Mouse (Mus musculus): ENCODE measurements around the gene Nmd3. TPM values are rescaled to one million over a fixed set of nuclear protein-coding genes. Genes with fewer than 3 reads are reported as not detected.

The Nmd3 gene
- total and polyA plus RNA-seq, 3 experiments = 21.4 to 44.8 (median 37.3) TPM

- no peaks in the 10 kb centered on the region for H3K27me3 ChIP-seq (ENCODE audit: control insufficient read depth, insufficient read depth, low read length)
Observed at GRCm38 (mm10) chr3:69756499-69756898, 34.7 kb downstream of the Nmd3 start.

DNA sequence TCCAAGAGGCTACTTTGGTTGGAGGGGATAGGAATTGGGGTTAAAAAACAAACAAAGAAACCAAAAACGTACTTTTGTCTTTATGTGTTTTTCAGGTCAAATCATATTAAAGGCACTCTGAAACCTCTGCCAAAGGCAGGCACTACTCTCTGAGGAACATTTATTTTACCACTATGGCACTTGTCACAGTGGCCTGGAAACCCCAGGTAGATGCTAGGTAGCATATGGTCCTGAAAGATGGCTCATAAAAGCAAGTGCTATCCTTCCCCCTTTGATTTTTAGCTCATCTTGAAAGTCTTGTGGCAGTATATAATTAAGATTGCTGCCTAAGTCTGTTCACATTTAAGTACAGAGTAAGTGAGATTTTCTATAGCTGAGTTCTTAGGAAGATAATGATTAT lies 35.7 kb downstream of the Nmd3 start:
- WGBS = 89% methylated on average over 1 of the region's 1 CpGs
- no peak for DNase-seq
- TF ChIP-seq POLR2A (IDR thresholded peaks at IDR 0.05; ENCODE audit: insufficient read depth, low read depth, low read length) (no peak), EP300 (IDR thresholded peaks at IDR 0.05; ENCODE audit: insufficient read depth, low read depth, low read length) (no peak), CTCF (IDR thresholded peaks at IDR 0.05) (no peak)
- H3K27ac ChIP-seq = no peak overlapping the region
- no peaks in the 10 kb centered on the region for H3K27me3 ChIP-seq (ENCODE audit: control insufficient read depth, insufficient read depth, low read length)
- no peak overlapping the region for H3K9ac ChIP-seq (ENCODE audit: low read depth, low read length)
- H3K79me2 ChIP-seq (replicated peaks; ENCODE audit: control insufficient read depth, insufficient read depth, low read length) = no peaks in the 10 kb centered on the region
- peaks cover 1% of the 10 kb centered on the region; the same call in 1 of the 2 replicates for H3K4me1 ChIP-seq (ENCODE audit: control insufficient read depth, insufficient read depth, low read length)
- H3K36me3 ChIP-seq (ENCODE audit: control insufficient read depth, insufficient read depth, low read length) = no peaks in the 10 kb centered on the region
- intact Hi-C loops (cut with DNase I) = loop anchor here (2.0 kb wide), 1 partner anchor 141 kb away; no protein-coding TSS in a partner anchor
- no peak overlapping the region for H3K4me3 ChIP-seq

More at GRCm38 (mm10) chr3:69756499-69756898, 34.7 kb downstream of the Nmd3 start:
- Histone ChIP-seq H3K9ac (ENCODE audit: low read depth, low read length) (no peak overlapping the region), H3K4me3 (no peak overlapping the region), H3K79me2 (replicated peaks; ENCODE audit: control insufficient read depth, insufficient read depth, low read length) (no peaks in the 10 kb centered on the region), H3K27ac (no peak overlapping the region), H3K36me3 (ENCODE audit: control insufficient read depth, insufficient read depth, low read length) (no peaks in the 10 kb centered on the region), H3K4me1 (ENCODE audit: control insufficient read depth, insufficient read depth, low read length) (peaks cover 1% of the 10 kb centered on the region; the same call in 1 of the 2 replicates)
- DNase-seq = peak; percentile 13 to 23
- 22% methylated on average over 7 of the region's 7 CpGs for WGBS
- intact Hi-C loops (cut with DNase I) = loop anchor here (1.0 to 2.0 kb wide), 2 partner anchors 142 to 152 kb away; no protein-coding TSS in a partner anchor
- TF ChIP-seq EP300 (IDR thresholded peaks at IDR 0.05; ENCODE audit: insufficient read depth, low read depth, low read length) (no peak), POLR2A (IDR thresholded peaks at IDR 0.05; ENCODE audit: insufficient read depth, low read depth, low read length) (no peak), CTCF (IDR thresholded peaks at IDR 0.05) (no peak; the same call in none of the 2 replicates)

- 95% methylated on average over 6 of the region's 6 CpGs for WGBS
- Histone ChIP-seq H3K9ac (ENCODE audit: low read depth, low read length) (no peak overlapping the region), H3K27ac (no peak overlapping the region), H3K79me2 (replicated peaks; ENCODE audit: control insufficient read depth, insufficient read depth, low read length) (no peaks in the 10 kb centered on the region), H3K4me3 (no peak overlapping the region), H3K27me3 (ENCODE audit: control insufficient read depth, insufficient read depth, low read length) (no peaks in the 10 kb centered on the region), H3K4me1 (ENCODE audit: control insufficient read depth, insufficient read depth, low read length) (peaks cover 1% of the 10 kb centered on the region; the same call in 1 of the 2 replicates), H3K36me3 (ENCODE audit: control insufficient read depth, insufficient read depth, low read length) (no peaks in the 10 kb centered on the region)
- intact Hi-C loops (cut with DNase I) = no loop called here
- no peak for TF ChIP-seq CTCF (IDR thresholded peaks at IDR 0.05)
- TF ChIP-seq POLR2A (IDR thresholded peaks at IDR 0.05; ENCODE audit: insufficient read depth, low read depth, low read length) = no peak
- TF ChIP-seq EP300 (IDR thresholded peaks at IDR 0.05; ENCODE audit: insufficient read depth, low read depth, low read length) = no peak
- DNase-seq = no peak
Observed at GRCm38 (mm10) chr3:69760081-69760480, 38.3 kb downstream of the Nmd3 start.

GRCm38 (mm10) chr3:69761195-69761594 lies 39.4 kb downstream of the Nmd3 start:
- TF ChIP-seq POLR2A (IDR thresholded peaks at IDR 0.05; ENCODE audit: insufficient read depth, low read depth, low read length) (no peak), EP300 (IDR thresholded peaks at IDR 0.05; ENCODE audit: insufficient read depth, low read depth, low read length) (no peak), CTCF (IDR thresholded peaks at IDR 0.05) (no peak)
- H3K36me3 ChIP-seq (ENCODE audit: control insufficient read depth, insufficient read depth, low read length) = no peaks in the 10 kb centered on the region
- H3K27ac ChIP-seq = no peak overlapping the region
- no peak overlapping the region for H3K4me3 ChIP-seq
- intact Hi-C loops (cut with DNase I) = no loop called here
- WGBS = 89% methylated on average over 4 of the region's 4 CpGs
- no peak overlapping the region for H3K9ac ChIP-seq (ENCODE audit: low read depth, low read length)
- DNase-seq = no peak
- H3K4me1 ChIP-seq (ENCODE audit: control insufficient read depth, insufficient read depth, low read length) = peaks cover 1% of the 10 kb centered on the region; the same call in 1 of the 2 replicates
- H3K79me2 ChIP-seq (replicated peaks; ENCODE audit: control insufficient read depth, insufficient read depth, low read length) = no peaks in the 10 kb centered on the region
- no peaks in the 10 kb centered on the region for H3K27me3 ChIP-seq (ENCODE audit: control insufficient read depth, insufficient read depth, low read length)

DNA sequence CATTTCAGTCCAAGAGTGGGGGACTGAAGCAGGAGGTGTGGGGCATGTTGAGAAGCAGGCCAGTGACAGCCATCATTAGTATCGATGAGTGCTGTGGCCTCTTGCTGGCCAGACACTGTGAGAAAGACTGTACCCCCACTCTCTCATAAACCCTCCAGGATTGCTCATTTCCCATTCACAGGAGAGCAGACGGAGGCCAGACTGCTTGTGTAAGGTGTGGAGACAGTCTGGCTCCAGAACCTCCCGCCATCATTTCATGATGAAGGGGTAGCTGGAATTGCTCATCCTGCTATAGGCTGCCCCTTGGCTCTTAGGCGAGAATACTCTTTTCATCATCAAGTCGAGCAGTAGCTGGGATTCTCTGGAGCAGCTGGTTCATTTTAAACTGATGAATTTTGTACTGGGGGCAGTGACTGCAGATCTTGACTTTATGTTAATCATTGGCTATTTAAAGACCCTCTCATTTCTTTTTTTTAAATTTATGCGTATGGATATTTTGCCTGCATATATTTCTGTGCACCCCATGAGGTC lies 41.1 kb downstream of the Nmd3 start:
- no peaks in the 10 kb centered on the region for H3K79me2 ChIP-seq (replicated peaks; ENCODE audit: control insufficient read depth, insufficient read depth, low read length)
- TF ChIP-seq CTCF (IDR thresholded peaks at IDR 0.05) = no peak
- no peak for TF ChIP-seq EP300 (IDR thresholded peaks at IDR 0.05; ENCODE audit: insufficient read depth, low read depth, low read length)
- TF ChIP-seq POLR2A (IDR thresholded peaks at IDR 0.05; ENCODE audit: insufficient read depth, low read depth, low read length) = no peak
- H3K9ac ChIP-seq (ENCODE audit: low read depth, low read length) = no peak overlapping the region
- DNase-seq = no peak
- no peaks in the 10 kb centered on the region for H3K27me3 ChIP-seq (ENCODE audit: control insufficient read depth, insufficient read depth, low read length)
- no peaks in the 10 kb centered on the region for H3K36me3 ChIP-seq (ENCODE audit: control insufficient read depth, insufficient read depth, low read length)
- intact Hi-C loops (cut with DNase I) = no loop called here
- WGBS = 82% methylated on average over 6 of the region's 6 CpGs
- H3K27ac ChIP-seq = no peak overlapping the region
- H3K4me1 ChIP-seq (ENCODE audit: control insufficient read depth, insufficient read depth, low read length) = no peaks in the 10 kb centered on the region
- no peak overlapping the region for H3K4me3 ChIP-seq
